Mouse (Mus musculus) erythroblast, embryonic 14.5 days (primary cell): ENCODE measurements around the gene Pdk2. TPM values are rescaled to one million over a fixed set of nuclear protein-coding genes. Genes with fewer than 3 reads are reported as not detected.
"Not testable (repeated sequence)": the region's sequence is repeated elsewhere in the genome, so short reads cannot be mapped to it uniquely, and the experiment has no call there.

ENCODE experiments used
- H3K27me3 ChIP-seq: 2 replicates; pipeline ENCODE4 v1.6.1; 2012; ENCODE audit warnings: inconsistent platforms; ENCODE audit not compliant: control insufficient read depth
- H3K36me3 ChIP-seq: 2 replicates; pipeline ENCODE4 v1.6.1; 2012; ENCODE audit warnings: mild to moderate bottlenecking, inconsistent platforms; ENCODE audit not compliant: control insufficient read depth
- H3K4me1 ChIP-seq: 2 replicates; pipeline ENCODE4 v1.6.1; 2012; ENCODE audit warnings: inconsistent platforms; ENCODE audit not compliant: control insufficient read depth
- H3K4me3 ChIP-seq: replicated peaks from 2 replicates; pipeline ENCODE3; 2012; ENCODE audit warnings: moderate library complexity, mild to moderate bottlenecking, inconsistent platforms
- H3K9me3 ChIP-seq: 2 replicates; pipeline ENCODE4 v1.6.1; 2012; ENCODE audit warnings: low read length, inconsistent platforms, mixed read lengths; ENCODE audit not compliant: control insufficient read depth
- GATA1 ChIP-seq: IDR thresholded peaks from 2 replicates; pipeline ENCODE4 v1.6.1; 2012; ENCODE audit warnings: low read length, inconsistent platforms, mixed read lengths
- TAL1 ChIP-seq: IDR thresholded peaks from 3 replicates; pipeline ENCODE4 v1.6.1; 2012; ENCODE audit warnings: low read length, inconsistent platforms, mixed read lengths
- polyA plus RNA-seq: library from polyadenylated mRNA; stranded (reverse); fragments of >175 nt; gene quantifications from 2 replicates; pipeline ENCODE4 v1.2.3, GENCODE M21; 2012

Gene Pdk2
- polyA plus RNA-seq, 1 experiment, result 4.0 TPM

DNA sequence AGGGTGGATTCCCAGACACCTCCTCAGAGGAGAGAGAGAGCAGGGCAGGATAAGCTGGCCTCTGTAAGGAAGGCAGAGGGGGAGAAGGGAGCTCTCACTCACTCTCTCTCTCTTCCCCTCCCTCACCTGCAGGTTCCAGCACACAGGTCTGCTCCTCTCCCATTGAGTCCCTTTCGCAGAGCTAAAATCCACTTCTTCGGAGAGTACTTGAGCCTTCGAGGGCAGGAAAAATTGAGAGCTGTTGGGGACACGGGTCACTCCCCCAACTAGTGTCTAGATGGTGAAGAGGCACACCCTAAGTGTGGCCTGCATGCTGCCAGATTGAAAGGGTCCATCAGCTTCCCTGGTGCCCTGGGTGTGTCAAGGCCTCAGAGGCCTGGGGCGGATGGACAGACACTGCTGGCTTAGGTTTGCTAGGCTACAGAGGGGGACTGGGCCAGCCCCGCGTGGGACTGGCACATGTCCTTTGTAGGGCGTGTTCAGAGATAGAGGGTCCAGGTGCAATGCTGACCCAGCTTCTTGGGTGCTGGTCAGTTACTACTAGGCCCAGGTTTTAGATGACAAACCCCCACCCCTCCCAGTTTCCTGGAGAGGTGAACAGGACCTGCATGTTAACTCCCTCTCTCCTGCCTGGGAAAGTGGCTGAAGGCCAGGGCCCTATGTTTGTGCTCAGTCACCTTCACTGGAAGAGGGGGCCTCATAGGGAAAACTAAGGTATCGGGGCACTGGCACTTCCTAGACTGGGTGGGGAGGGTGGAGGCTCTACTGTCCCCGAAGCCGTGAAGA is 15.7 kb downstream of the Pdk2 start:
- Histone ChIP-seq H3K4me1 (peaks cover 47% of the 10 kb centered on the region), H3K4me3 (no peak overlapping the region), H3K36me3 (peaks cover 83% of the 10 kb centered on the region), H3K9me3 (no peaks in the 10 kb centered on the region), H3K27me3 (no peaks in the 10 kb centered on the region; the same call in 1 of the 2 replicates)
- TF ChIP-seq GATA1 (no peak), TAL1 (no peak)

DNA sequence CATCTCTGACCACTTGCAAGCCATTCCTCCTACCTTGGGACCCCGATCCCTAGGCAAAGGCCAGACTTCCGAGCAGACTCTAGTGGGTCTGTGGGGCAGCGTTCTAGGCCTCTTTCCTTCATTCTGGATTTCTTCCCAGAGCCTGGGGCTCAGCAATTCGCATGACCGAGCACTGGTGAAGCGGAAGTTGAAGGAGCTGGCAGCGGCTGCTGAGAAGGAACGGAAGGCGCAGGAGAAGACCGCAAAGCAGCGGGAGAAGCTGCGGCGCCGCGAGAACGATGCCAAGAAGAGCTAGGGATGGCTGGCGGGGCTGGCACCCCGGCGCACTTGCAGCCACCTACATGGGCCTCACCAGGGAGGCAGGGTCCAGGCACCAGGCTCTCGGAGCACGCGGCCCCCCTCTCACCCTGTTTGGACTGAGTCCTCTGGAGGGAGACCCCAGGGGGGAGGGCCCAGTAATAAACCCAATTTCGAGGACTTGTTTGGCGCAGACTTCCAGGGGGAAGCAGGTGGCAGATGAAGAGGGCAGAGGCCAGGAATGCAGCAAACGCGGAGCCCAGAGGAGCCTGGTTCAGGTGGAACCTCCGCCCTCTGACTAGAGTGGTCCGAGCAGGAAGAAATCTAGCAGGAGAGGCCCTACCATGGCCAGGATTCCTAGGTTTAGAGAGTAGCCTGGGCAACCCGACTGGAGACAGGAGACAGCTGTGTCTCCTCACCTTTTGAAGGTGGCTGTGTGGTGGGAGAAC is 16.5 kb downstream of the Pdk2 start:
- Histone ChIP-seq H3K4me3 (no peak overlapping the region), H3K36me3 (peaks cover 87% of the 10 kb centered on the region), H3K27me3 (peaks cover 6% of the 10 kb centered on the region; the same call in 1 of the 2 replicates), H3K4me1 (peaks cover 55% of the 10 kb centered on the region), H3K9me3 (no peaks in the 10 kb centered on the region)
- no peak for TF ChIP-seq GATA1
- no peak for TF ChIP-seq TAL1

- peaks cover 89% of the 10 kb centered on the region for H3K36me3 ChIP-seq
- peaks cover 66% of the 10 kb centered on the region for H3K4me1 ChIP-seq
- no peaks in the 10 kb centered on the region for H3K9me3 ChIP-seq
These were observed 17.7 kb downstream of the Pdk2 start for GRCm38 (mm10) chr11:95023481-95023880.

DNA sequence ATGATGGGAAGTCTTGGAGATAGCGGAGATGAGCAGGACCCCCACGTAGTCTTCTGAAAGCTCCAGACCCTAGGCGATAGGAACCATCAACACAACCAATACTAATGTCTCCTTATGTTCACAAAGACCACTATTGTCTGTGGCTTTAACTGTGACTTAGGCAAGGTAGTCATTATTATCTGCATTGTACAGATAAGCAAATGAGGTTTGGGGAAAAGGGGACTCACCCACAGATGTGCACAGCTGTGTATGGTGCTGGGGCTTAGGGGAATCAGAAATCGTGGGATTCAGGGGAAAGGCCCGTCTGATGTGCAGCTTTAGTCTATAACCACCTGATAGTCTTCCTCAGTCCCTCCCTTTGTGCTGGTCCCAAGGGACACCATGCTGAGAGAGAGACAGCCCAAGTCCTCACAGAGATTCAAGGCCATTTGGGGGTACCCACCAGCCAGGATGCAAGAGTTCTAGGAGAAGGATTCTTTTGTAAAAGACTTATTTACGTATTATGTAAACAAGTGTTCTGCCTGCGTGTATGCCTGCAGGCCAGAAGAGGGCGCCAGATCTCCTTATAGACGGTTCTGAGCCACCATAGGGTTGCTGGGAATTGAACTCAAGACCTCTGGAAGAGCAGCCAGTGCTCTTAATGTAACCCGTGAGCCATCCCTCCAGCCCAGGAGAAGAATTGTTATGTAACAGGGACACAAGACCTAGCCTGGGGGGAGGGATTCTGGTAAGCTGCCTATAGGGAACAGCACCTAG is 18.7 kb downstream of the Pdk2 start:
- no peaks in the 10 kb centered on the region for H3K9me3 ChIP-seq
- peaks cover 98% of the 10 kb centered on the region for H3K36me3 ChIP-seq
- peaks cover 11% of the 10 kb centered on the region; the same call in 1 of the 2 replicates for H3K27me3 ChIP-seq
- TF ChIP-seq GATA1 (no peak), TAL1 (no peak)
- H3K4me3 ChIP-seq, result no peak overlapping the region
- peaks cover 76% of the 10 kb centered on the region for H3K4me1 ChIP-seq

More at GRCm38 (mm10) chr11:95023481-95023880, 17.7 kb downstream of the Pdk2 start:
- no peak overlapping the region for H3K4me3 ChIP-seq
- TF ChIP-seq GATA1 (no peak), TAL1 (no peak)
- H3K27me3 ChIP-seq, result peaks cover 11% of the 10 kb centered on the region; the same call in 1 of the 2 replicates

GRCm38 (mm10) chr11:95015484-95015883 is 25.7 kb downstream of the Pdk2 start:
- H3K9me3 ChIP-seq, result no peaks in the 10 kb centered on the region
- H3K4me3 ChIP-seq, result peak overlapping the region; percentile 31
- H3K4me1 ChIP-seq, result peaks cover 89% of the 10 kb centered on the region
- TF ChIP-seq TAL1 (no peak), GATA1 (no peak)
- H3K36me3 ChIP-seq, result peaks cover 90% of the 10 kb centered on the region
- H3K27me3 ChIP-seq, result peaks cover 11% of the 10 kb centered on the region; the same call in 1 of the 2 replicates

DNA sequence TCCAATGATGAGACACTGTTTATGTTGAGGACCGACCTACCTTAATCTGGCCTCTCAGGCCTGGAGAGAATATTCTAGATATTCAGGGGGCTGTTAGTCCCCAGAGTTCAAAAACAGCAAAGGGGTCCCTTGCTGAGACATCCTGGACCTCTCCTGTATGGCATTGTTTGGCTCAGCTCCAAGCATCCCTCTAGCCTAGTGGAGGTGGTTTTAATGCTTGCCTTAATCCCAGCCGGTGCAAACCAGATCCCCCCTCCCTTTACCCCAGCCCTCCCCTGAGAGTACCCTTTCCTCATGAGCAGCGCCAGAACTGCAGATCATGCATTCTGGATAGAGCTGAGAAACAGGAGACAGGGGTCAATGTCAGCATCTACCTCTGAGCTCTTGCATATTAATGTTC is 28.7 kb downstream of the Pdk2 start:
- TF ChIP-seq TAL1 (no peak), GATA1 (no peak)
- Histone ChIP-seq H3K4me3 (peak overlapping the region; percentile 97), H3K4me1 (peaks cover 82% of the 10 kb centered on the region), H3K36me3 (peaks cover 70% of the 10 kb centered on the region), H3K9me3 (no peaks in the 10 kb centered on the region), H3K27me3 (peaks cover 4% of the 10 kb centered on the region; the same call in 1 of the 2 replicates)

DNA sequence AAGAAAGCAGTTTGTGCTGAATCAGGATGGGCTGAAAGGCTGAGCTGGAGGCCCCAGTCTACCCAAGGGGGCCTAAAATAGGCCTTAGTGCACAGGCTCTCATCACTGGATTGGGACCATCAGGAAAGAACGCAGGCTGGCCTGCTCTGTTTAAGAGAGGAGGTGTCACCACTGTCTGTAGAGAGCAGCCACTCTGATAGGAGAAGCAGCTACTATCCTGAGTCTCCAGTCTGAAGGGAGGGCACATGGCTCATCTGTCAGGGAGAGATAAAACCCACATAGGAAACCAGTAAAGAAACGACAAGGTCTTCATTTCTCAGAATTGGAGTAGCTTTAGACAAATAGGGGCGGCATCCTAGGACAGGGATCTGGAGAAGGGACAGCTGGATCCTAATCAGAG is 29.1 kb downstream of the Pdk2 start:
- Histone ChIP-seq H3K9me3 (no peaks in the 10 kb centered on the region), H3K27me3 (peaks cover 4% of the 10 kb centered on the region; the same call in 1 of the 2 replicates), H3K36me3 (peaks cover 69% of the 10 kb centered on the region), H3K4me1 (peaks cover 82% of the 10 kb centered on the region), H3K4me3 (peak overlapping the region; percentile 97)
- TF ChIP-seq TAL1 (peak; percentile 98), GATA1 (peak; percentile 99)

GRCm38 (mm10) chr11:95011416-95011815 is 29.7 kb downstream of the Pdk2 start:
- peaks cover 4% of the 10 kb centered on the region; the same call in 1 of the 2 replicates for H3K27me3 ChIP-seq
- H3K36me3 ChIP-seq, result peaks cover 62% of the 10 kb centered on the region
- no peaks in the 10 kb centered on the region for H3K9me3 ChIP-seq
- H3K4me1 ChIP-seq, result peaks cover 82% of the 10 kb centered on the region
- TF ChIP-seq TAL1, result no peak
- no peak for TF ChIP-seq GATA1
- H3K4me3 ChIP-seq, result peak overlapping the region; percentile 97

DNA sequence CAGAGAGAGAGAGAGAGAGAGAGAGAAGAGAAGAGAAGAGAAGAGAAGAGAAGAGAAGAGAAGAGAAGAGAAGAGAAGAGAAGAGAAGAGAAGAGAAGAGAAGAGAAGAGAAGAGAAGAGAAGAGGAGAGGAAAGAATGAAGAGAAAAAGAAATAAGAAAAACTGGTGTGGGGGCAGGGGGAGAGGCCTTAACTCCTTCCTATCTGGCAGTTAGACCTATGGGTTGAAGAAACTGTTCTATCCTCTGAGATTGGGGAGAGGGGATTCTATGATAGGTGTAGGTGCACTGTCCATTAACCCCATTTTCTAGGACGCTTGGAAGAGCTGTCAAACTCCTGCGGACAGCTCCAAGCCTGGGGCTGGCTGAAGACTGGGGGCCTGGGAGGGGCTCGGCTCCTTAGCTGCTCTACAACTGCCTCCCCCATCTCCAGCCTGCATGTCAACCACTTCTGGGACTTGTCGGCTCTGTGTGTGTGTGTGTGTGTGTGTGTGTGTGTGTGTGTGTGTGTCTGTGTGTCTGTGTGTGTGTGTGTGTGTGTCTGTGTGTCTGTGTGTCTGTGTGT is 30.2 kb downstream of the Pdk2 start:
- Histone ChIP-seq H3K4me1 (peaks cover 82% of the 10 kb centered on the region), H3K36me3 (peaks cover 60% of the 10 kb centered on the region), H3K4me3 (peak overlapping the region; percentile 97)
- H3K9me3 ChIP-seq, H3K27me3 ChIP-seq: not testable (repeated sequence)
